Mouse (Mus musculus): ENCODE data around the gene Chrm1. TPM values are rescaled to one million over a fixed set of nuclear protein-coding genes. Genes with fewer than 3 reads are reported as not detected.

Gene Chrm1
- polyA plus RNA-seq, 1 experiment = not detected

- Histone ChIP-seq H3K79me2 (ENCODE audit: control insufficient read depth, insufficient read depth) (peaks cover 58% of the 10 kb centered on the region), H3ac (ENCODE audit: control insufficient read depth, insufficient read length) (peak within 1 kb of the TSS; percentile 26), H3K27me3 (ENCODE audit: control insufficient read depth, insufficient read depth, insufficient read length) (no peaks in the 10 kb centered on the region), H3K36me3 (ENCODE audit: control insufficient read depth, insufficient read depth) (peaks cover 35% of the 10 kb centered on the region), H3K4me2 (ENCODE audit: low read depth) (peak within 1 kb of the TSS; percentile 94), H3K4me3 (peak within 1 kb of the TSS; percentile 97)
- no peak for TF ChIP-seq MYOD1 (IDR thresholded peaks at IDR 0.05; ENCODE audit: control insufficient read depth in 1 of 3, insufficient read length in 2 of 3, low read depth in 2 of 3)
- TF ChIP-seq REST (IDR thresholded peaks at IDR 0.05; ENCODE audit: insufficient read depth, insufficient read length) = no peak
- peak; percentile 83 for TF ChIP-seq POLR2A (IDR thresholded peaks at IDR 0.05; ENCODE audit: insufficient read length, low read depth)
- no peak for TF ChIP-seq TCF3 (IDR thresholded peaks at IDR 0.05; ENCODE audit: insufficient read length, low read depth)
- no peak for TF ChIP-seq CEBPB (IDR thresholded peaks at IDR 0.05; ENCODE audit: insufficient read depth, poor library complexity, severe bottlenecking)
- TF ChIP-seq TCF12 (IDR thresholded peaks at IDR 0.05; ENCODE audit: insufficient read depth, poor library complexity, severe bottlenecking) = no peak
- peak; percentile 75 for TF ChIP-seq MAX (IDR thresholded peaks at IDR 0.05; ENCODE audit: low read depth)
- TF ChIP-seq E2F4 (IDR thresholded peaks at IDR 0.05; ENCODE audit: insufficient read depth) = peak; percentile 51
- TF ChIP-seq MYOG (IDR thresholded peaks at IDR 0.05; ENCODE audit: control insufficient read depth in 1 of 3, insufficient read depth in 1 of 3, insufficient read length in 2 of 3, low read depth in 2 of 3) = no peak
- TF ChIP-seq POLR2AphosphoS2 (IDR thresholded peaks at IDR 0.05; ENCODE audit: insufficient read length, low read depth) = peak; percentile 85
- peak; percentile 78 for TF ChIP-seq SRF (IDR thresholded peaks at IDR 0.05; ENCODE audit: control insufficient read depth, insufficient read length, low read depth)
- TF ChIP-seq USF1 (IDR thresholded peaks at IDR 0.05; ENCODE audit: low read depth) = no peak
These were observed 59.5 kb downstream of the Chrm1 start, which contains the start of gene Slc3a2 for GRCm38 (mm10) chr19:8722907-8723573. Gene Slc3a2, minus strand, starts transcription at chr19:8723369.

- H3K4me2 ChIP-seq (ENCODE audit: low read depth) = peak overlapping the region; percentile 94
- peaks cover 35% of the 10 kb centered on the region for H3K36me3 ChIP-seq (ENCODE audit: control insufficient read depth, insufficient read depth)
- peak overlapping the region; percentile 97 for H3K4me3 ChIP-seq
- peaks cover 55% of the 10 kb centered on the region for H3K79me2 ChIP-seq (ENCODE audit: control insufficient read depth, insufficient read depth)
- no peaks in the 10 kb centered on the region for H3K27me3 ChIP-seq (ENCODE audit: control insufficient read depth, insufficient read depth, insufficient read length)
- TF ChIP-seq TCF3 (IDR thresholded peaks at IDR 0.05; ENCODE audit: insufficient read length, low read depth) (no peak), MAX (IDR thresholded peaks at IDR 0.05; ENCODE audit: low read depth) (no peak), CEBPB (IDR thresholded peaks at IDR 0.05; ENCODE audit: insufficient read depth, poor library complexity, severe bottlenecking) (no peak), SRF (IDR thresholded peaks at IDR 0.05; ENCODE audit: control insufficient read depth, insufficient read length, low read depth) (no peak), MYOD1 (IDR thresholded peaks at IDR 0.05; ENCODE audit: control insufficient read depth in 1 of 3, insufficient read length in 2 of 3, low read depth in 2 of 3) (no peak), POLR2A (IDR thresholded peaks at IDR 0.05; ENCODE audit: insufficient read length, low read depth) (no peak), POLR2AphosphoS2 (IDR thresholded peaks at IDR 0.05; ENCODE audit: insufficient read length, low read depth) (no peak), TCF12 (IDR thresholded peaks at IDR 0.05; ENCODE audit: insufficient read depth, poor library complexity, severe bottlenecking) (no peak), MYOG (IDR thresholded peaks at IDR 0.05; ENCODE audit: control insufficient read depth in 1 of 3, insufficient read depth in 1 of 3, insufficient read length in 2 of 3, low read depth in 2 of 3) (no peak), E2F4 (IDR thresholded peaks at IDR 0.05; ENCODE audit: insufficient read depth) (no peak)
- peak overlapping the region; percentile 26 for H3ac ChIP-seq (ENCODE audit: control insufficient read depth, insufficient read length)
These were observed 60.2 kb downstream of the Chrm1 start for GRCm38 (mm10) chr19:8723574-8724346.

- Histone ChIP-seq H3ac (ENCODE audit: control insufficient read depth, insufficient read length) (peak overlapping the region; percentile 26), H3K4me3 (peak overlapping the region; percentile 97), H3K4me2 (ENCODE audit: low read depth) (peak overlapping the region; percentile 94), H3K36me3 (ENCODE audit: control insufficient read depth, insufficient read depth) (peaks cover 35% of the 10 kb centered on the region), H3K27me3 (ENCODE audit: control insufficient read depth, insufficient read depth, insufficient read length) (no peaks in the 10 kb centered on the region), H3K79me2 (ENCODE audit: control insufficient read depth, insufficient read depth) (peaks cover 51% of the 10 kb centered on the region)
- TF ChIP-seq E2F4 (IDR thresholded peaks at IDR 0.05; ENCODE audit: insufficient read depth) = no peak
- no peak for TF ChIP-seq TCF12 (IDR thresholded peaks at IDR 0.05; ENCODE audit: insufficient read depth, poor library complexity, severe bottlenecking)
- TF ChIP-seq MAX (IDR thresholded peaks at IDR 0.05; ENCODE audit: low read depth) = no peak
- peak; percentile 10 for TF ChIP-seq POLR2A (IDR thresholded peaks at IDR 0.05; ENCODE audit: insufficient read length, low read depth)
- peak; percentile 9 for TF ChIP-seq POLR2AphosphoS2 (IDR thresholded peaks at IDR 0.05; ENCODE audit: insufficient read length, low read depth)
These were observed 60.8 kb downstream of the Chrm1 start for GRCm38 (mm10) chr19:8724392-8724791.

- Histone ChIP-seq H3K79me2 (ENCODE audit: control insufficient read depth, insufficient read depth) (peaks cover 45% of the 10 kb centered on the region), H3K27me3 (ENCODE audit: control insufficient read depth, insufficient read depth, insufficient read length) (no peaks in the 10 kb centered on the region), H3K36me3 (ENCODE audit: control insufficient read depth, insufficient read depth) (peaks cover 35% of the 10 kb centered on the region), H3K4me2 (ENCODE audit: low read depth) (peak overlapping the region; percentile 94), H3K4me3 (peak overlapping the region; percentile 97), H3ac (ENCODE audit: control insufficient read depth, insufficient read length) (no peak overlapping the region)
- TF ChIP-seq POLR2A (IDR thresholded peaks at IDR 0.05; ENCODE audit: insufficient read length, low read depth) (no peak), SRF (IDR thresholded peaks at IDR 0.05; ENCODE audit: control insufficient read depth, insufficient read length, low read depth) (no peak), USF1 (IDR thresholded peaks at IDR 0.05; ENCODE audit: low read depth) (no peak), POLR2AphosphoS2 (IDR thresholded peaks at IDR 0.05; ENCODE audit: insufficient read length, low read depth) (no peak)
These were observed 61.6 kb downstream of the Chrm1 start for GRCm38 (mm10) chr19:8725081-8725613.

All from myocyte (in vitro differentiated cells).